Mouse (Mus musculus) lung, adult 2 months (tissue): ENCODE measurements around the gene Spop.

Experiments
- CTCF ChIP-seq: fragments of 200-500 bp; IDR thresholded peaks from 2 replicates; pipeline ENCODE4 v1.5.1; 2011; ENCODE audit warnings: mild to moderate bottlenecking, low read length, control low read depth; ENCODE audit not compliant: insufficient read depth
- POLR2A ChIP-seq: fragments of 200-500 bp; IDR thresholded peaks from 2 replicates; pipeline ENCODE4 v1.6.1; 2011; ENCODE audit warnings: low read depth, mild to moderate bottlenecking, control low read depth, low read length, borderline replicate concordance; ENCODE audit errors: extremely low read depth

GRCm38 (mm10) chr11:95412615-95413014 lies 1.3 kb upstream of the Spop start:
- no peak for TF ChIP-seq CTCF
- no peak for TF ChIP-seq POLR2A
